Mouse (Mus musculus) E14TG2a.4 (cell line): ENCODE measurements around the gene Camk2d.

ENCODE experiments used
- CTCF ChIP-seq: conservative IDR thresholded peaks from 2 replicates; pipeline ENCODE4 v1.5.1; 2014; ENCODE audit warnings: low read length
- NANOG ChIP-seq: IDR thresholded peaks from 2 replicates; pipeline ENCODE4 v1.6.1; 2014; ENCODE audit warnings: borderline replicate concordance, low read length, mixed read lengths
- POU5F1 ChIP-seq: IDR thresholded peaks from 2 replicates; pipeline ENCODE4 v1.6.1; 2014; ENCODE audit warnings: low read length, borderline replicate concordance

- TF ChIP-seq CTCF (no peak), POU5F1 (no peak), NANOG (no peak)
Measured at GRCm38 (mm10) chr3:126667451-126667850, 71.3 kb downstream of the Camk2d start.
